Mouse (Mus musculus) forebrain, embryonic 12.5 days (tissue): ENCODE results near the gene Ndufc2. TPM values are rescaled to one million over a fixed set of nuclear protein-coding genes. Genes with fewer than 3 reads are reported as not detected.
A peak's percentile ranks its signal among the peaks of the same experiment; 100 is the strongest.

ENCODE experiments used
- ATAC-seq: fragments of 200-750 bp; cut with Nextera tagmentation; 2 replicates; pipeline ENCODE4 v1.8.0; 2017; ENCODE audit warnings: moderate TSS enrichment; ENCODE audit not compliant: low FRiP score
- H3K27ac ChIP-seq: fragments of 300-500 bp; sonication (generic); 2 replicates; pipeline ENCODE4 v1.5.1; 2016; ENCODE audit warnings: mild to moderate bottlenecking
- H3K27me3 ChIP-seq: fragments of 300-500 bp; sonication (generic); 2 replicates; pipeline ENCODE4 v1.6.1; 2016; ENCODE audit warnings: mild to moderate bottlenecking
- H3K36me3 ChIP-seq: fragments of 300-500 bp; sonication (generic); replicated peaks from 2 replicates; pipeline ENCODE4 v1.6.1; 2016; ENCODE audit warnings: mild to moderate bottlenecking
- H3K4me1 ChIP-seq: fragments of 300-500 bp; sonication (generic); 2 replicates; pipeline ENCODE4 v1.6.1; 2016
- H3K4me2 ChIP-seq: fragments of 300-500 bp; sonication (generic); 2 replicates; pipeline ENCODE4 v1.6.1; 2016; ENCODE audit warnings: mild to moderate bottlenecking, moderate library complexity
- H3K4me3 ChIP-seq: fragments of 300-500 bp; sonication (generic); replicated peaks from 2 replicates; pipeline ENCODE4 v1.5.1; 2016; ENCODE audit warnings: mild to moderate bottlenecking
- H3K9ac ChIP-seq: fragments of 300-500 bp; sonication (generic); 2 replicates; pipeline ENCODE4 v1.6.1; 2016; ENCODE audit warnings: mild to moderate bottlenecking
- H3K9me3 ChIP-seq: fragments of 300-500 bp; sonication (generic); 2 replicates; pipeline ENCODE4 v1.6.1; 2016
- WGBS: fragments of 180-500 bp; shearing (Covaris S2); methylation state at CpG from one replicate; pipeline ENCODE4 v1.1.7; 2016; 5-methylcytosine and 5-hydroxymethylcytosine counted together
- polyA plus RNA-seq: library from polyadenylated mRNA; unstranded; fragments of >200 nt; fragmentation: Nextera tagmentation; extraction: Ambion mirVana; gene quantifications from 2 replicates; pipeline ENCODE4 v1.2.1, GENCODE M21; 2016

Ndufc2 gene
- polyA plus RNA-seq, 1 experiment from 2014 or later = 392 TPM

DNA sequence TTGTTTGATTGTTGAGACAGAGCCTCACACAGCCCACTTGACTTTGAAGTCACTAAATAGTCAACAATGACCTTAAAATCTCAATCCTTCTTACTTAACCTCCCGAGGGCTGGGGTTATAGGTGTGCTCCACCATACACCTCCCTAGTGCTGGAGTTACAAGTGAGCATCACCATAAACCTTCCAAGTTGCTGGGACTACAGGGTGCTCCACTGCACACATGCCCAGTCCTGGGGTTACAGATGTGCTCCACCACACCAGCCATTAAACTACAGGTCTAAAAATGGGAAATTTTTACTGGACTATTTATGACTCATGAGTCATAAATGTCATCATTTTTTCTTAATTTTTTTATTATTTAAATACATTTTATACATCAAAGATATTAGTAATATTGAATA, 33.9 kb upstream of the Ndufc2 start:
- no peak overlapping the region for H3K4me2 ChIP-seq
- H3K9ac ChIP-seq = no peak overlapping the region
- no peaks in the 10 kb centered on the region for H3K27me3 ChIP-seq
- H3K4me1 ChIP-seq = peaks cover 5% of the 10 kb centered on the region
- H3K4me3 ChIP-seq = no peak overlapping the region
- H3K9me3 ChIP-seq = no peaks in the 10 kb centered on the region
- no peaks in the 10 kb centered on the region for H3K36me3 ChIP-seq
- ATAC-seq = no peak
- H3K27ac ChIP-seq = no peak overlapping the region
- WGBS = 88% methylated on average over 1 of the region's 1 CpGs

DNA sequence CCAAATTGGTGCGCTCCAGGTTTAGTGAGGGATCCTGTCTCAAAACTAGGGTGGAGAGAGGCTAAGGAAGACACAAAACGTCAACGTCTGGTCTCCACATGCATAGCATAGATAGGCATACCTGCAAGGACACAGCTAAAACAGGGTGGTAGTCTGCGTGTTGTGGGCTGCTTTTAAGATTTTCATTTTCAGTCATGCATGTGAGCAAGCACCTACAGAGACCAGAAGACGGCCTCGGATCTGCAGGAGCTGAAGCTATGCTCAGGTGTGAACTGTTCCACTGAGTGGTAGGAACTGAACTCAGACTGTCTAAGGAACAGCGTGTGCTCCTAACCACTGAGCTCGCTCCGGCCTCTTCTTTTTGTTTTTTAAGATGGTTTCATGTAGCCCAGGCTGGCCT, 24.7 kb upstream of the Ndufc2 start:
- Histone ChIP-seq H3K4me1 (peaks cover 16% of the 10 kb centered on the region), H3K4me3 (no peak overlapping the region), H3K4me2 (no peak overlapping the region), H3K9me3 (no peaks in the 10 kb centered on the region), H3K9ac (no peak overlapping the region), H3K36me3 (peaks cover 55% of the 10 kb centered on the region), H3K27ac (no peak overlapping the region), H3K27me3 (no peaks in the 10 kb centered on the region)
- ATAC-seq = no peak
- 95% methylated on average over 9 of the region's 9 CpGs for WGBS

DNA sequence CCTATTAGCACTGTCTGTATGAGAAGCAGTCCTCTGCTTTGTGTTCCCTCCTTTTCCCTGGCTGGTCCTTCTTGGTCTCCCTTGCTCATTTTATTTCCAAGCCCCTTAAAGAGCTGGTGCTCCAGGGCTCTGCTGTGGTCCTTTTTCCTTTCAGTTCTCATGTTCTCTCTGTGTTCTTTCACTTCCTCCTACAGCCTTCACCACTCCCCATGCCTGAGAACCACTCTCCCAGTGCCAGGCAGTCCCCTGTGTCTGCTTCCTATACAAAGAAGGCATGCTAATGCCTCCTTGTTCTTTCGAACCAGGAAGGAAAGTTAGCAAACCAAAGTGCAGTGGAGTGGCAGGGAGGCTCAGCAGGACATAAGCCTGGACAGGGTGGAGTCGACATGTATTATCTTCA, 23.9 kb upstream of the Ndufc2 start:
- H3K9ac ChIP-seq = no peak overlapping the region
- H3K4me1 ChIP-seq = peaks cover 11% of the 10 kb centered on the region
- no peaks in the 10 kb centered on the region for H3K27me3 ChIP-seq
- no peak for ATAC-seq
- no peak overlapping the region for H3K27ac ChIP-seq
- no peaks in the 10 kb centered on the region for H3K9me3 ChIP-seq
- H3K4me2 ChIP-seq = no peak overlapping the region
- peaks cover 61% of the 10 kb centered on the region for H3K36me3 ChIP-seq
- no peak overlapping the region for H3K4me3 ChIP-seq
- 89% methylated on average over 2 of the region's 2 CpGs for WGBS

DNA sequence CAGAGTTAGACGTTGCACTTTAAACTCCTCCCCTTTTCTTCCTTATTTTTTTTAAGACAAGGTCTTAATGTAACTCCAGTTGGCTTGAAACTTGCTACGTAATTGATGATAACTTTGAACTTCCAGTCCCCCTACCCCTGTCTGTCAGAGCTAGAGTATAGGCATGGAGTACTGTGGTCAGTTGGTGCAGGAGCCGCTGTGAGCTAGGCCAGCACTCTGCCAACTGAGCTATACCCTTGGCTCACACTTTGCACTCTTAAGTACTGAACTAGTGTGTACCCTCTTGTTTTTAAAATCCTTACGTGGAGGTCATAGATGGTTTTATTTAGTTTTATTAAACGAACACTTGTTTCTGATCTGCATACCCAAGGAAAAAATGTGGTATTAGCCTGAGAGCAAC, 20.5 kb upstream of the Ndufc2 start:
- Histone ChIP-seq H3K27ac (no peak overlapping the region), H3K36me3 (peaks cover 88% of the 10 kb centered on the region), H3K27me3 (no peaks in the 10 kb centered on the region), H3K9me3 (no peaks in the 10 kb centered on the region), H3K4me3 (no peak overlapping the region), H3K4me2 (no peak overlapping the region), H3K9ac (no peak overlapping the region), H3K4me1 (no peaks in the 10 kb centered on the region)
- no peak for ATAC-seq
- 94% methylated on average over 5 of the region's 5 CpGs for WGBS

DNA sequence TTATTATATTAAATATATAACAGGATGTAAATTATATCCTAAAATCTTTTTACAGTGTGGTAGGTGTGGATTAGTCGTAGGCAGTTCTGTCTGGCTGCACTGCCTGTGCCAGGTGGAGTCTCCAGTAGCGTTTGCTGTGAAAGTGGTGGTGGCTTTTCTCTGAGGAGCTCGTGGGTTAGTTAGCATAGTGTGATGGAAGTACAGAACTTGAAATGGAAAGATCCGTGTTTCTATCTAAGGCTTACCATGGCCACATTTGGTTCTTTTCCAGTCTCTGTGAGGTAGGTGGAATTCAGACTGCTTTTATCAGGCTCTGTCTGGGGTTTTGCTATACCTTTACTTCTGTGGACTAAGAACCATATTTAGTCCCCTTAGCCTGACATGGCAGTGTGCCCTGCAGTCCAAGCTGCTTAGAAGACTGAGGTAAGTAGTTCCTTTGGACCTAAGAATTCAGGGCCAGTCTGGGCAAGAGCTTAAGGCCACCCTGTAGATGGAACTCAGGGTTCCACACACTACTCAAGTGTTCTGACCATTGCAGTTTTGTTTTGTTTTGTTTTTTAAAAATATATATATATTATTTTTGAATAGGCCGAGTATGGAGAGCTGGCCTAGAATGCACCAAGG, 19.2 kb upstream of the Ndufc2 start:
- H3K27ac ChIP-seq = no peak overlapping the region
- WGBS = 93% methylated on average over 5 of the region's 5 CpGs
- no peak for ATAC-seq
- H3K9ac ChIP-seq = no peak overlapping the region
- H3K27me3 ChIP-seq = no peaks in the 10 kb centered on the region
- no peaks in the 10 kb centered on the region for H3K9me3 ChIP-seq
- H3K4me2 ChIP-seq = no peak overlapping the region
- peaks cover 88% of the 10 kb centered on the region for H3K36me3 ChIP-seq
- no peak overlapping the region for H3K4me3 ChIP-seq
- H3K4me1 ChIP-seq = no peaks in the 10 kb centered on the region

DNA sequence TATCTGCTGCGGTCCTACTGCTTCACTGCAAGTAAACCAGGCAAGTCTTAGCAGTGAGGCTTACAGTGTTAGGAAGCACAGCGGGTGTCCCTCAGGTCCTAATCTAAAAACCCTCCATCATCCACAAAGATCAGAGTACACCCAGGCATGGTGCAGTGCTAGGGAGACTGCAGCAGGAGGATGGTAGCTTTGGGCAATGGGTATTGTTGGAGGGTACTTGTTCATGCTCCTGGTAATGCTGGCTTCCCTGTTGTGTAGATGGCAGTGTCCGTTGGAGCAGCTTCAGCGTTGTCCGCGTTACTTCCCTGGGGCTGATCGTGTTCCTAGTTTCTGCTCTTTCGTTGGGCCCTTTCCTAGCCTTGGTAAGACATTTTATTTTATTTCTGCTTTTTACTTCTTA, 17.1 kb upstream of the Ndufc2 start:
- Histone ChIP-seq H3K36me3 (peaks cover 91% of the 10 kb centered on the region), H3K9ac (no peak overlapping the region), H3K4me1 (no peaks in the 10 kb centered on the region), H3K4me3 (no peak overlapping the region), H3K4me2 (no peak overlapping the region), H3K9me3 (no peaks in the 10 kb centered on the region), H3K27ac (no peak overlapping the region), H3K27me3 (no peaks in the 10 kb centered on the region)
- whole genome bisulfite sequencing = 97% methylated on average over 8 of the region's 8 CpGs
- no peak for ATAC-seq

DNA sequence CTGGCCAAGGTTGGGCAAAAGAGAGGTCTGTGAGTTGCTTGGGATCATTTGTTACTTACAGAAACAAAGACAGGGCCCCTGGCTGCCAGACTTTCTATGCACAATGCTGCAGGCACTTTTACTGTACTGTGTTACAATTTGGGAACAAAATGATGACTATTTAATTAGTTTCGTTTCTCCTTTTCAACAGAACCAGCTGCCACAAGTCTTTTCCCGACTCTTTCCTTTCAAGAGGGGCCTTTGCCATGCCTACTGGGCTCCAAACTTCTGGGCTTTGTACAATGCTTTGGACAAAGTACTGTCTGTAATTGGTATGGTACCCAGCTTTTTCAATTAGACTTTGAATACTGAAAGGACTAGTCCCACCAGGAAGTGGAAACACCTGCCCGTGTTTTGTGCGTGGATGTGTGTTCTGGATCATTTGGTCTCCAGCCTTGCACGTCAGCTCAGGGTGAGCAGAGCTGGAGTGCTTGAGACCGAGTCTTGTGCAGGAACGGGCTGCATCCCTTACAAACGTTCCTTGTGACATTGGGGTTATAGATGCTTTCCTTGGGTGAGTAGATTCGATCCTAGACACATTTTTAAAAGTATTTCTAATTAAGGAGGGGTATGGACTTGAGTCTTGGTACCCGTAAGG, 16.2 kb upstream of the Ndufc2 start:
- no peaks in the 10 kb centered on the region for H3K4me1 ChIP-seq
- no peak overlapping the region for H3K9ac ChIP-seq
- no peak overlapping the region for H3K4me2 ChIP-seq
- ATAC-seq = no peak
- H3K4me3 ChIP-seq = no peak overlapping the region
- H3K36me3 ChIP-seq = peaks cover 90% of the 10 kb centered on the region
- WGBS = 94% methylated on average over 10 of the region's 10 CpGs
- H3K27me3 ChIP-seq = no peaks in the 10 kb centered on the region
- H3K9me3 ChIP-seq = no peaks in the 10 kb centered on the region
- H3K27ac ChIP-seq = no peak overlapping the region

DNA sequence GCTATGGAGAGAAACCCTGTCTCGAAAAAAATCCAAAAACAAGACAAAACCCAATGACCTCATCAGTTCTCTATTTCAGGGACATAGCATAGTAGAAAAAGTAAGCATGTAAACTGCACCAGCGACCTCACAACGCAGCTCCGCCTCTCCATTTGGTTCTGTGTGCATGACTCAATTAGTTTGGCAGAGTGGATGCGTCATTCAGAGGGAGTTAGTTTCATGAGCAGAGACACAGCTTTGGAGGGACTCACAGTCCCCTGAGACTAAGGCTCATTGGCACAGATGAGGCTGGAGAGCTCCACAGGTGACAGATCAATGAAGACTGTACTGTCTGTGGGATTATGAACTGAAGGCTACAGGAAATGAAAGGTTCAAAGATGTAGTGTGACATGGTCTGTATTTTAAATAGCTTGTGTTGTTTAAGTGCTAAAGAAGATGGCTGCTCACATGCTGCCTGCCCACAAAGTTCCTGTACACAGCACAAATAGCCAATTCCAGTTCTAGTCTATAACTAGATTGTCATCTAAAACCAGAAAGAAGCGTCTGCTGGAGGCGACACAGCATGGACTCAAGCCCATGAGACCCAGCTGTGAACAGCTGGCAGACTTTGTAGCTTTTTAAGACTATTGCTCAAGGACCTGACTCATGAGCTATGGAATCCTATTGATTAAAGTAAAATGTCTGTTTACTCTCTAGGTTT, 13.5 kb upstream of the Ndufc2 start:
- Histone ChIP-seq H3K4me2 (no peak overlapping the region), H3K36me3 (peaks cover 89% of the 10 kb centered on the region), H3K27ac (no peak overlapping the region), H3K9me3 (no peaks in the 10 kb centered on the region), H3K4me3 (no peak overlapping the region), H3K9ac (no peak overlapping the region), H3K27me3 (no peaks in the 10 kb centered on the region), H3K4me1 (no peaks in the 10 kb centered on the region)
- 91% methylated on average over 7 of the region's 7 CpGs for WGBS
- no peak for ATAC-seq

DNA sequence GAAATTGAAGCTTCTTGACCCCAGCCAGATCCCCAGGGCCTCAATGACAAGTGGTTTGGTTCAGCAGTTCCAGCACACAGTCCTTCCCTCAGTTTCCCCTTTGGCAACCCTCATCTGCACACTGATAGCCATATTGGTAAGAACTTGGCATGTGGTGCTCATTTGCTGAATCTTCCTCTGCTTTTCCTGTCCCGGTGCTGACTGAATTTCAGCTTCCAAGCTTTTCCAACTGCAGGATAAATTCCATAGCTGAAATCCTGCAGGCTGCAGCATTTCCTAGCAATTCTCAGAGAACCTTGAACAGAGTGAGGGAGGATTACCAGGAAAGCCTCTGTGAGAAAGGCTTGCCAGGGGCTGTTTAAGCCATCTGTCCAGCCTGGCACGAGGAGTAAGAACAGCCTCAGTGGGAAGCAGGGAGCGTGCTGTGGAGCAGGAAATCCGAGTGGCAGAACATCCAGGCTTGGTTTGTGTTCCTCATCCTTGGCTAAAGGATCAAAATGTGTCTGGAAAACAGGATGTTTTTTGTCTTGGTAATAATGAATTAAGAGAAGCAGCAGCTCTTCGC, 12.9 kb upstream of the Ndufc2 start:
- ATAC-seq = no peak
- no peak overlapping the region for H3K27ac ChIP-seq
- WGBS = 87% methylated on average over 5 of the region's 5 CpGs

DNA sequence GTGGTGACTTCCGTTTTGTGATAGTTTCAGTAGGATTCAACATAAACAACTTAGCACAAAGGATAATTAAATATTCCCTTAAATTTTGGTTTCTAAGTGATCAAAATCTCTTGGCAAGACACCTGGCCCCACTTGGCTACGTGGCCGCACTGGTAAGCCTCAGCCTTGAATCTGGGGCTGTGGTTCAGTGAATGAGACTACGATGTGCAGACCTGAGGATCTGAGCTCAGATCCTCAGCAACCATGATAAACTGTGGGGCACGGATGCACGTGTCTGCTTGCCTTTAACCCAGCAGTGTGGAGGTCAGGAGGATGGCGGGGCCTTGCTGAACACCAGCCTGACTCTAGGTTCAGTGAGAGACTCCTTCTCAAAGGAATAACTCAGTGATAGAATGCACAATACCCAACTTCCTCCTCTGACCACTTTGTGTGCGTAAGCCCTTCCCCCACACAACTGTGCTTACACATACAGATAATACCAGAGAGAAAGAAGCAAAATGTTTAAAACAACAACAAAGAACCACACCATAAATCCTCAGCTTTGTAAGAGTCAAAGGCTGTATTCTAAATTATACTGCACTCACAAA, 12.1 kb upstream of the Ndufc2 start:
- ATAC-seq = no peak
- Histone ChIP-seq H3K9ac (no peak overlapping the region), H3K4me1 (no peaks in the 10 kb centered on the region), H3K4me3 (no peak overlapping the region), H3K9me3 (no peaks in the 10 kb centered on the region), H3K4me2 (no peak overlapping the region), H3K36me3 (peaks cover 86% of the 10 kb centered on the region), H3K27me3 (no peaks in the 10 kb centered on the region), H3K27ac (no peak overlapping the region)
- 94% methylated on average over 8 of the region's 8 CpGs for WGBS

More for the DNA sequence above, 12.9 kb upstream of the Ndufc2 start:
- Histone ChIP-seq H3K9ac (no peak overlapping the region), H3K27me3 (no peaks in the 10 kb centered on the region), H3K9me3 (no peaks in the 10 kb centered on the region), H3K4me2 (no peak overlapping the region), H3K4me3 (no peak overlapping the region), H3K36me3 (peaks cover 88% of the 10 kb centered on the region), H3K4me1 (no peaks in the 10 kb centered on the region)

DNA sequence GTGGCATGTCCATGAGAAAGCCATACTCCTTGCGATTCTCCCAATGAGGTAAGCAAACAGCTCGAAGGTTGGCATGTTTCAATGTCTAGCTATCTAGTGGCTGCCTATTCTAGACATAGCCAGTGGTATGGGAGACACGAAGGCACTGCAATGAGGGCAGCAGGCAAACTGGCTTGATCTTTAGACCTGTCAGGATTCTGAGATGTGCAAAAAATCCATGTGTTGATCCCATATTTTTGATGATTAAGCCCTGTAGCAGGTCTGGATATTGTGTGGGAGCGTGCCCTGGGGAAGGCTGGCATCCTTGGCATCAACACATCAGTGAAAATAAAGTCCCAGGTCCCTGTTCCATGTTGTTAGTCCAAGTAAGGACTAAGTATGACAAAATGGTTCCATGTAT, 11.3 kb upstream of the Ndufc2 start:
- no peak overlapping the region for H3K9ac ChIP-seq
- peaks cover 83% of the 10 kb centered on the region for H3K36me3 ChIP-seq
- WGBS = 92% methylated on average over 4 of the region's 4 CpGs
- no peaks in the 10 kb centered on the region for H3K4me1 ChIP-seq
- H3K27ac ChIP-seq = no peak overlapping the region
- H3K9me3 ChIP-seq = no peaks in the 10 kb centered on the region
- no peak for ATAC-seq
- H3K4me2 ChIP-seq = no peak overlapping the region
- no peak overlapping the region for H3K4me3 ChIP-seq
- no peaks in the 10 kb centered on the region for H3K27me3 ChIP-seq

DNA sequence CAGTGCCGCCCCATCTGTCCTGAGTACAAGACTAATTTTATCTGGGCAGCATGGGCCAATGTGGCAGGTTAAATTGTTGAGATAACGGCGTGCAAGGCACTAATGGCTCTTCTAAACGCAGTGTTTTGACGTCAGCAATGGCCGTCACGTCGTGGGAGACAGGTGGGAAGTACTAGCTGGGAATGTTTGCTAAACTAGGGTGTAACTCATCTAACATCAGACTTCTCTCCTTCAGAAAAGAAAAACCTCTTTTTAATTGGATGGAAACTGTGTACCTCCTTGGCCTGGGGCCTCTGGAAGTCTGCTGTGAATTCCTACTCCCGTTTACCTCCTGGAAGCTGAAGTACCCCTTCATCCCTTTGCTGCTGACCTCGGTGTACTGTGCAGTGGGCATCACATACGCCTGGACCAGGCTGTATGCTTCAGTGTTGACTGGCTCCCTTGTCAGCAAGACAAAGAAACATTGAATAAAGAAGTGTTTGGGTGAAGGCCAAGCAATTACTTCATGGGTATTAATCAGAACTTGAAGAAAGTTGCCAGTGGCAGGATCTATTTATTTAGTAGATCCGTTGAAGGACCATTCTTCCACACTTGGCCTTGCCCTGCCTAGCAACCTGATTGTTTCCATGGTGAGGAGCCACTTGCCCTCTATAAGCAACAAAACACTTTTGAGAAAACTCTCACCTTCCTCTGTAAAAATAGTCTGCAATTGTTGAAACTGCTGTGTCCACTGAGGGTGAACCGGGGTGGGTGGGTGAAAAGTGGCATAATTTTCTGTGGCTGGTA, 8.3 kb upstream of the Ndufc2 start:
- 49% methylated on average over 13 of the region's 13 CpGs for WGBS
- Histone ChIP-seq H3K4me1 (no peaks in the 10 kb centered on the region), H3K27ac (peak overlapping the region; percentile 81), H3K4me2 (no peak overlapping the region), H3K36me3 (peaks cover 53% of the 10 kb centered on the region), H3K4me3 (no peak overlapping the region), H3K27me3 (no peaks in the 10 kb centered on the region), H3K9ac (no peak overlapping the region), H3K9me3 (no peaks in the 10 kb centered on the region)
- peak; percentile 95 for ATAC-seq
